Comparison of ENCODE assay signal across 24 mouse cellular contexts in the genomic region with DNA sequence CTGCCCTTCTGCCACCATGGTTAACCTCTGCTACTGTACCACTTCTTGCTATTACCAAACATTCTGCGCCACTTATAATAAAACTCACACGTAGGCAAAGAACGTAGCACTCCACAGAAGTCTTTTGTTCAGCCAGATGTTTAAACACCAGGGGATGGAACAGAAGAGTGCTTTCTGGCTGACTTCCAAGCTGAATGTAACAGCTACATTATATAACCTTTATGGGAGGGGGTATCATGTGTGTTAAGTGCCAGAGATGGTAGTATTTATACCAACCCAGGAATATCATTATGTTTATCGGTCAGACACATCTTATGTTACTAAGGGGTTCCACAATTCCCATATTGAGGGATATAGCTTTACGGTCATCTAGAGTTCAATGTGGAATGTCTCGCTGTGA.
DNase-seq lines count a peak whose midpoint lies in the region; ATAC-seq and TF ChIP-seq lines count a peak whose summit lies in the region.
"Had no signal": no experiment of that assay in that cellular context is flagged by ENCODE, and none has a peak within 500 bp of the region (broad histone marks: within the 10 kb centered on the region; RNA-seq: fewer than 3 reads in every experiment).

No protein-coding gene starts in this region.

- H3K27me3 ChIP-seq in forebrain, postnatal 0 days (ENCODE audit: insufficient read depth, low read length) = no peaks in the 10 kb centered on the region
- H3K27me3 ChIP-seq in forebrain, embryonic 15.5 days = no peaks in the 10 kb centered on the region
- H3K27me3 ChIP-seq in midbrain, postnatal 0 days (ENCODE audit: insufficient read depth, low read length) = no peaks in the 10 kb centered on the region
- H3K27me3 ChIP-seq in midbrain, embryonic 13.5 days = no peaks in the 10 kb centered on the region
- no peaks in the 10 kb centered on the region for H3K27me3 ChIP-seq in limb, embryonic 13.5 days
- H3K27me3 ChIP-seq: embryonic facial prominence, embryonic 13.5 days; heart, embryonic 13.5 days; liver, embryonic 15.5 days; midbrain, embryonic 12.5 days had no signal

- H3K36me3 ChIP-seq in forebrain, postnatal 0 days (ENCODE audit: insufficient read depth) = no peaks in the 10 kb centered on the region
- no peaks in the 10 kb centered on the region for H3K36me3 ChIP-seq in forebrain, embryonic 15.5 days
- no peaks in the 10 kb centered on the region for H3K36me3 ChIP-seq in midbrain, postnatal 0 days (ENCODE audit: insufficient read depth, low read length)
- H3K36me3 ChIP-seq in midbrain, embryonic 13.5 days = no peaks in the 10 kb centered on the region
- H3K36me3 ChIP-seq in limb, embryonic 13.5 days = no peaks in the 10 kb centered on the region
- H3K36me3 ChIP-seq: embryonic facial prominence, embryonic 13.5 days; heart, embryonic 13.5 days; hindbrain, embryonic 10.5 days; liver, embryonic 15.5 days; midbrain, embryonic 12.5 days had no signal

- DNase-seq in forebrain, postnatal 0 days = no peak
- peak; percentile 1 for DNase-seq in midbrain, postnatal 0 days (ENCODE audit: low spot score)
- DNase-seq in mesoderm, embryonic 11.5 days (ENCODE audit: low read depth, low spot score) = peak; percentile 6
- DNase-seq in gastrocnemius, postnatal 4 days (ENCODE audit: low spot score in 2 of 2) = no peak
- DNase-seq: adrenal gland, postnatal 25 days; B cell, adult 2 months; cerebellum, adult 18-20 months; cerebellum, postnatal 14 days; heart, postnatal 10 days; kidney, postnatal 14 days; lung, postnatal 36 days; spleen, adult 18-20 months; thymus, postnatal 25 days had no signal

- H3K9me3 ChIP-seq in forebrain, postnatal 0 days (ENCODE audit: low read length) = no peaks in the 10 kb centered on the region
- no peaks in the 10 kb centered on the region for H3K9me3 ChIP-seq in forebrain, embryonic 15.5 days
- H3K9me3 ChIP-seq in midbrain, postnatal 0 days (ENCODE audit: low read length) = no peaks in the 10 kb centered on the region
- no peaks in the 10 kb centered on the region for H3K9me3 ChIP-seq in midbrain, embryonic 13.5 days
- no peaks in the 10 kb centered on the region for H3K9me3 ChIP-seq in limb, embryonic 13.5 days
- H3K9me3 ChIP-seq: embryonic facial prominence, embryonic 13.5 days; heart, embryonic 13.5 days; hindbrain, embryonic 10.5 days; liver, embryonic 15.5 days; midbrain, embryonic 12.5 days had no signal

- H3K4me3 ChIP-seq in forebrain, postnatal 0 days (ENCODE audit: low read depth, low read length) = no peak overlapping the region
- no peak overlapping the region for H3K4me3 ChIP-seq in forebrain, embryonic 15.5 days
- H3K4me3 ChIP-seq in midbrain, postnatal 0 days (ENCODE audit: low read depth, low read length) = no peak overlapping the region
- H3K4me3 ChIP-seq in midbrain, embryonic 13.5 days (replicated peaks) = no peak overlapping the region
- H3K4me3 ChIP-seq in limb, embryonic 13.5 days = no peak overlapping the region
- H3K4me3 ChIP-seq: embryonic facial prominence, embryonic 13.5 days; erythroblast, embryonic 14.5 days; heart, embryonic 13.5 days; hindbrain, embryonic 10.5 days; left cerebral cortex, adult 2 months; liver, embryonic 15.5 days; midbrain, embryonic 12.5 days had no signal

- 0 out of 2 replicates have a peak, but pooled peaks have one; percentile 14 for ATAC-seq in forebrain, postnatal 0 days
- ATAC-seq in forebrain, embryonic 15.5 days (replicated peaks) = no peak; the same call in 1 of the 2 replicates
- no peak for ATAC-seq in midbrain, postnatal 0 days (ENCODE audit: low FRiP score)
- no peak for ATAC-seq in midbrain, embryonic 13.5 days
- ATAC-seq in limb, embryonic 13.5 days (ENCODE audit: low FRiP score, low read depth) = peak; percentile 86
- ATAC-seq: intestine, postnatal 0 days had no signal

- 69% methylated on average over 6 of the region's 6 CpGs for WGBS in forebrain, postnatal 0 days
- WGBS in forebrain, embryonic 15.5 days = 75% methylated on average over 6 of the region's 6 CpGs
- 80% methylated on average over 6 of the region's 6 CpGs for WGBS in midbrain, postnatal 0 days
- 81% methylated on average over 6 of the region's 6 CpGs for WGBS in midbrain, embryonic 13.5 days
- 39% methylated on average over 6 of the region's 6 CpGs for whole genome bisulfite sequencing in limb, embryonic 13.5 days

- H3K4me2 ChIP-seq in forebrain, postnatal 0 days (ENCODE audit: low read depth) = no peak overlapping the region
- H3K4me2 ChIP-seq in forebrain, embryonic 15.5 days (replicated peaks) = no peak overlapping the region
- H3K4me2 ChIP-seq in midbrain, postnatal 0 days (ENCODE audit: low read depth, low read length, poor library complexity, severe bottlenecking) = no peak overlapping the region
- no peak overlapping the region for H3K4me2 ChIP-seq in midbrain, embryonic 13.5 days (replicated peaks)
- H3K4me2 ChIP-seq in limb, embryonic 13.5 days (replicated peaks) = peak overlapping the region; percentile 30
- H3K4me2 ChIP-seq: embryonic facial prominence, embryonic 13.5 days; heart, embryonic 13.5 days; liver, embryonic 15.5 days; midbrain, embryonic 12.5 days had no signal

- TF ChIP-seq CTCF in forebrain, postnatal 0 days (IDR thresholded peaks at IDR 0.05; ENCODE audit: low read depth) = no peak
- TF ChIP-seq CTCF in midbrain, postnatal 0 days (IDR thresholded peaks at IDR 0.05) = no peak

- no peaks in the 10 kb centered on the region for H3K4me1 ChIP-seq in forebrain, postnatal 0 days (ENCODE audit: insufficient read depth)
- H3K4me1 ChIP-seq in forebrain, embryonic 15.5 days = no peaks in the 10 kb centered on the region
- H3K4me1 ChIP-seq in midbrain, postnatal 0 days (ENCODE audit: insufficient read depth, low read length) = no peaks in the 10 kb centered on the region
- H3K4me1 ChIP-seq in midbrain, embryonic 13.5 days (replicated peaks) = no peaks in the 10 kb centered on the region
- H3K4me1 ChIP-seq in limb, embryonic 13.5 days = peaks cover 8% of the 10 kb centered on the region
- H3K4me1 ChIP-seq: heart, embryonic 13.5 days; hindbrain, embryonic 10.5 days; liver, embryonic 15.5 days; midbrain, embryonic 12.5 days had no signal

- no peak overlapping the region for H3K27ac ChIP-seq in forebrain, postnatal 0 days (ENCODE audit: low read depth, low read length)
- H3K27ac ChIP-seq in forebrain, embryonic 15.5 days (replicated peaks) = no peak overlapping the region
- H3K27ac ChIP-seq in midbrain, postnatal 0 days (ENCODE audit: low read depth, low read length) = no peak overlapping the region
- H3K27ac ChIP-seq in midbrain, embryonic 13.5 days = no peak overlapping the region
- peak overlapping the region; percentile 67; the same call in 1 of the 2 replicates for H3K27ac ChIP-seq in limb, embryonic 13.5 days
- H3K27ac ChIP-seq: embryonic facial prominence, embryonic 13.5 days; heart, embryonic 13.5 days; hindbrain, embryonic 10.5 days; left cerebral cortex, adult 2 months; liver, embryonic 15.5 days; midbrain, embryonic 12.5 days had no signal

- H3K9ac ChIP-seq in forebrain, postnatal 0 days = no peak overlapping the region
- H3K9ac ChIP-seq in forebrain, embryonic 15.5 days (replicated peaks) = no peak overlapping the region
- no peak overlapping the region for H3K9ac ChIP-seq in midbrain, postnatal 0 days (replicated peaks; ENCODE audit: low read length, poor library complexity, severe bottlenecking)
- H3K9ac ChIP-seq in midbrain, embryonic 13.5 days (replicated peaks) = no peak overlapping the region
- no peak overlapping the region for H3K9ac ChIP-seq in limb, embryonic 13.5 days
- H3K9ac ChIP-seq: embryonic facial prominence, embryonic 13.5 days; heart, embryonic 13.5 days; liver, embryonic 15.5 days; midbrain, embryonic 12.5 days had no signal

Comparison
In these comparisons a context has a peak if more than half of its experiments do, and no peak if none do; other contexts are left out.
1. ATAC-seq: peak in forebrain, postnatal 0 days (single experiment) and limb, embryonic 13.5 days (single experiment); none in forebrain, embryonic 15.5 days (single experiment), midbrain, postnatal 0 days (single experiment) and midbrain, embryonic 13.5 days (single experiment).
2. DNase-seq: peak in midbrain, postnatal 0 days (single experiment) and mesoderm, embryonic 11.5 days (single experiment); none in forebrain, postnatal 0 days (single experiment) and gastrocnemius, postnatal 4 days (0 of 2).